Mouse (Mus musculus) urinary bladder, postnatal 25 days (tissue): ENCODE measurements around the gene Hoxa3.
A peak's percentile ranks its signal among the peaks of the same experiment; 100 is the strongest.

Source experiments
- DNase-seq: peaks from one replicate; pipeline ENCODE4 v3.0.0; 2022; ENCODE audit warnings: low spot score

Gene Hoxa3

DNA sequence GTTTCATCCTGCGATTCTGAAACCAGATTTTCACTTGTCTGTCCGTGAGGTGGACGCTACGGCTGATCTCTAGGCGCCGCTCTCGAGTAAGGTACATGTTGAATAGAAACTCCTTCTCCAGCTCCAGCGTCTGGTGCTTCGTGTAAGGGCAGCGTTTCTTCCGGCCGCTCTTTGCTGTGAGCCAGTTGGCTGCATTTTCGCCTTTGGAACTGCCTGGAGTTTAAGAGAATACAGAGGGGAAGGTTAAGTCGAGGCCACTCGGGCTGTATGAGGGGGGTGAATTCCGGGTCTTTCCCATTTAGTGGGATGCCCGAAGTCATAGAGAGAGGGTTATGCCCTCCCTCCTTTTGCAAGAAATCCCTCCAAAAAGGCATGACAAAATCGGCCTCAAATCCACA lies 19.4 kb upstream of the Hoxa3 start:
- DNase-seq: no peak

- no peak for DNase-seq
These were observed 18.9 kb upstream of the Hoxa3 start for GRCm38 (mm10) chr6:52231885-52232567.

DNA sequence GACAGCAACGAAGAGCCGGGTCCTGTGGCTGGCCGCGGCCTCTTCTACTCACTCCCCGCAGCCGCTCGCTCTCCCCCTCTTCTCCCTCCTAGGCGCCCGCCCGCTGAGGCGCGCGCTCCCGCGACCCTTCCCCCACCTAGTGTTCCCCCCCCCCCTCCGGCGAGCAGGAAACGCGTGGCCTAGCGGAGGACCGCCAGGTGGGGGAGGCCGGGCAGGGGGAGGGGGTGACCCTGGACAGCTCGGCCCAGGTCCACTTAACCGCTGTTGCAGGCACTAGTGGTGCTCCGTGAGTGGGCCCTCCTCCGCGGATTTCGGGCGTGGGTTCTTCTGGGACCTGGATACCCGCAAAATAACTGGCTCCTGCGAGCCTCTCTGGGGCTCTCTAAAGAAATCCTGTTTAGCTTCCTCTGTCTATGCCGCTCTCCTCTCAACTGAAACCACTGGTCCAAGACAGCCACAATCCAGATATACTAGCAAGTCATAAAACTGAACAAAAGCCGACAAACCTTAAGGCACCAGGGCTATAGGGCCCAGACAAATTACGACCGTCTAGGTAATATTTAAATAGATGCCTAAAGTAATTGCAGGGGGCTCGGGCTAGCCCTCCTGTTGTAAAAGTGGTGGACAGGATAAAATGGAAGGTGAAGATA lies 17.5 kb upstream of the Hoxa3 start, which contains the start of gene Hoxa9:
Gene Hoxa9, minus strand, starts transcription at position 574 of the 650 bp plus-strand sequence.
- no peak for DNase-seq

GRCm38 (mm10) chr6:52229558-52230416 lies 16.7 kb upstream of the Hoxa3 start:
- no peak for DNase-seq

DNA sequence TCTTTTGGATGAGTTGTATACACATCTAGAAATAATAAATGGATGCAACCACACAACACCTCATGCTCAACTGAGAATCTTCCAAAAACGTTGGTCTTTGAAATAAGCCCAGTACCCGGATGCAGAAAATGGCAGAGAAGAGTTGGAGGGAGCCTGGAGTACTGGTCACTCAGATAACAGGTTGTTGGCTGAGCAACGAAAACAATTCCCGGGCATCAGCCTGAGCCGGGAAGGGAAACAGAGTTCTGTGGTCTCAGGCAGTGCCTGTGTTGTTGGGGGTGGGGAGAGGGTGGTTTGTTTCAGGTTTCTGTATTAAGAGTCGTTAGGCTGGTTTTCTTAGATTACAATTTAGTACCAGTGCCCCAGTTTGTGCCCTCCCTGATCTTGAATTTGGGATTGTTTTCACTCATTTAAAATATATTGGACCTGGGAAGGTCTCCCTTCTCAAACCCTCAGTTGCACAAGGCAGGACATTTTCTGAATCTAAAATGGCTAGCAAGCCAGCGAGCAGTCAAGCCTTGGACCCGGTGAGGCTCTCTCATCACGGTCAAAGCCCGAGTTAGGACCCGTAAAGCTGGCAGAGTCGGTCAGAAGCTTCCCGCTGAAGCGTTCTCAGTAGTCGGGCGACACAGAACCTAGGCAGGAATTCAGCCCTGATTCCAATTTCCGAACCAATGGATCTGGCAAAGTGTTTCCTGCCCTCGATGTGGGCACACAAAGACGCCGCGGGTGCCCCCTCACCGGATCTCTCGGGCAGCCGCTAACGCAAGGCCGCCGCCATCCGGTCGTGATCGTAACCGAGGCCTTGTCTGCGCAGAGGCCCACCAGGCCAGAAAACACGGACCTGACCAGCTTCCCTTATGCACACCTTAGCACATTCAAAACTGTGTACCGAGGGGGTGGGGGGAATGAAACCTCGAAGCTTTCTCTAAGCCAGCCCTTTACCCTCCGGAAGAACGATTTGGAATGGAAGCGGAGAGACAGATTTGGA lies 15.6 kb upstream of the Hoxa3 start:
- DNase-seq: no peak

GRCm38 (mm10) chr6:52227470-52228222 lies 14.5 kb upstream of the Hoxa3 start:
- no peak for DNase-seq

DNA sequence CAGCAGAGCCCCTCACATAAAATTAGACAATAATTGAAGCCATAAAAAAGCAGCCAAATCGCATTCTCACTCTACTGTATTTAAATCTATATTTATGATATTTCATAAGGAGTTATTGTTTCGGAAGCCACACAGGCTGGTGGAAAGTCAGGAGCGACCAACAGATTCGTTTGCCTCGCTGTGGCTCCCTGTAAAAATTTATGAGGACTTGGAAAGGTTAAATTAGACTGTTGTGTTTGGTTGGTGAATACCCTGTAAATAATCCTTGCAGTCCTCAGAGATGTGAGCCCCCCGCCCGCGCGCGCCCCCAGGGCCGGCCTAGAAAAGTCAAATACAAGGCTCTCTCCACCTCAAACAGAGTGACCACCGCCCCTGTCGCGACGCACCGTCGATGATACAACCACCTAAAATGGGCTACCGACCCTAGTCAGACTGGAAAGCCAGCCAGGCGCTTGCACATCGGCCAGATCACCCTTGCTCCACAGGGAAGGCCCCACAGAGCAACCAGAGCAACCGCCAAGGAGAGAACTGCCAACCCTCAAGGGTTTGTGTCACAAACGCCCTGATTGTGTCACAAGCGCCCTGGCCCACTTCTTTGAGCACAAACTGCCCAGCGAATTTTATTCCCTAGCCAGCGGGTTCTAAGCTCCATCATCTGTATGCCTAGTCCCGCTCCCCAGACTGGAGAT lies 13.6 kb upstream of the Hoxa3 start:
- peak; percentile 48 for DNase-seq

- peak; percentile 81 for DNase-seq
These were observed 12.8 kb upstream of the Hoxa3 start for GRCm38 (mm10) chr6:52225612-52226568.

- no peak for DNase-seq
These were observed 11.9 kb upstream of the Hoxa3 start for GRCm38 (mm10) chr6:52224895-52225611.

- DNase-seq: no peak
These were observed 11.0 kb upstream of the Hoxa3 start for GRCm38 (mm10) chr6:52223939-52224760.

DNA sequence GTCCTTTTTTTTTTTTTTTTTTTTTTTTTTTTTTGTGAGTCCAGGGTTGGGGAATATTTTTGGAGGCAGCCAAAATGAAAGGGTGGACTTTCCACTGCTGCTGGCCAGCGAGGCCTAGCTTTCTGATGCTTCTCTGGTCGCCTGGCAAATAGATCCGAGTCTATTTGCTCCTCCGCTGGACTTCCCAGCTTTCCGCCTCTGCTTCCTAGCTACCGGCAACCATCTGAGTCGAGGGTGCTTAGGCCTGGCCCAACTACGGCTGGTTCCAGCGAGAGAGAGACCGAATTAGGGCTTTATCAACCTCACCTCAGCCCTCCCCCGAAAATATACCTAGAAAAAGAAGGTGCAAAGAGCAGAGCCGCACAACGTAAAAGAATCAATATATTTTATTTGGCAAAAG lies 9.6 kb upstream of the Hoxa3 start:
- DNase-seq: no peak

DNA sequence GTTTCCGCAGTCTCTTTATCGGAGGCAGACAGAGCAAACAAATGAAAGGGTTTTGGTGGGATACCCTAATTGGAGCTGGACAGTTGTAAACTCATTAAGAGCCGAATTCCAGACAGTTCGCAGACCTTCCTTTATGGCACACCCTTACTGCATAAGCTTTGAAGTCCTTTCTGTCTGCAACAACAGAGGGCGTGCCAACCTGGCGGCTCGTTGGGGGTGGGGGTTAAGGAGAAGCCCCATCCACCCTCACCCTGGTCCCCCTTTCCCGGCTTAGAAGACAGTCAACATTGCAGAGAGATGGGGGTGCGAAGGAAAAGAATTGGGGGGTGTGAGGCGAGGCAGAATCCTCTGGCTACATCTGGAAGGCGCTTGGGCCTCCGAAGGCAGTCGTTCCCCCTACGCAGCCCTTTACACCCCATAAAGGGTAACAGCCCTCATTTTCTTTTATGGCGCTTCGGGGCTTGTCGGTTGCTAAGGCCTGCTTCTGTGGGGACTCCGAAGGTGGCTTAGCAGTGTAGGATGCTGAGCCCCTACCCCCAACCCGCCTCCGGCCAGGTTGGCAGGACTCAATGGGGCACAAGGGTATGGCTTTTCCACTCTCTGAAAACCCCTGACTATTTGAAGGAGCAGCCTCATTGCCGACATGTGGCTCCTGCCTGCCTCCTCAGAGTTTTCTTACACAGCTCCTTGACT lies 9.0 kb upstream of the Hoxa3 start:
- peak; percentile 51 for DNase-seq

- DNase-seq: peak; percentile 92
These were observed 8.3 kb upstream of the Hoxa3 start, which contains the start of gene Hoxa7 for GRCm38 (mm10) chr6:52221337-52221992. TSS of gene Hoxa7 (minus strand) at chr6:52221854.

GRCm38 (mm10) chr6:52220865-52221310 lies 7.8 kb upstream of the Hoxa3 start:
- no peak for DNase-seq

DNA sequence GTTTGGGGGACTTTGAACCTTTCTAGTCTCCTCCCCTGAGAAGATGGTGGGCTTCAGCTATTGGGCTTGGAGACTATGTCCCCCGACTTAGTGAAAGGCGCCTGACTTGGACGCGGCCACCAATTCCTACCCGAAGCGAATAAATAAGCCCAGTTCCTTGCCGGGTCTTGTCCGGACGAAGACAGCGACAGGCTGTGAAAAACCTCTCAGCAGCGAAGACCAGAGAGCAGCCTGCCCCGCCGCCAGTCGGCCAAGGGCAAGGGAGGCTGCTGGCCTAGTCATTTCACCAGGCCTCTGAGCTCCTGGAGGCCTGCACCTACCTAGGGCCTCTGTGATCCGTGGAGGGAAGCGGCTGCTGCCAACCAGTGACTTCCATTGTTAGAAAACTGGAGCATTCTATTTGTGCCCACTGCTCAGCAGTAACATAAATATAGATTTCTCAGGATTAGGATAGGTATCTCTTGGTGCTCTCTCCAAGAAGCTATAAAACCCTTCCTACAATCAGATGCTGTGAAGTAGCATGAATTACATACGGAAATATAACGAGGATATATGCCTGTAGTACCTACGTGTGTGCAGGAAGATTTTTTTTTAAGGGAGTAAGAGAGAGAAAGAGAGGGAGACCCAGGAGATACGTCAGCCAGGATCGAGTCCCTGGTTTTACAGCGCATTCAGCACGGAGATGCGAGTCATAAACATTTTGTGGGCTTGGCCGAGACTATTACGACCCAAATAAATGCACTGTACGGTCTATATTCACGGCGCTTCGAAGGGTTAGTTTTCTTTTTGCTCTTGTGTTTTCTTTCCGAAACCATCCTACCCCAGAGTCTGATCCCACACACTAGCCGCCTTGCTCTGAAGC lies 7.1 kb upstream of the Hoxa3 start:
- peak; percentile 36 for DNase-seq
